Mouse (Mus musculus): Measurements from ENCODE around the gene Mgat3.

- no peak for TF ChIP-seq EP300 (IDR thresholded peaks at IDR 0.05; ENCODE audit: low read depth)
- TF ChIP-seq CTCF (IDR thresholded peaks at IDR 0.05; ENCODE audit: low read depth) = no peak
Observed at GRCm38 (mm10) chr15:80199556-80199955, 26.0 kb downstream of the Mgat3 start.
